Mouse (Mus musculus) forebrain, postnatal 0 days (tissue): Measurements from ENCODE around the gene Dlg1. TPM values are rescaled to one million over a fixed set of nuclear protein-coding genes. Genes with fewer than 3 reads are reported as not detected.
"Not testable (repeated sequence)": the region's sequence is repeated elsewhere in the genome, so short reads cannot be mapped to it uniquely, and the experiment has no call there.

Experiments
- ATAC-seq: fragments of 200-750 bp; cut with Nextera tagmentation; 2 replicates; pipeline ENCODE4 v1.8.0; 2017; ENCODE audit warnings: mild to moderate bottlenecking, moderate library complexity
- DNase-seq: peaks from one replicate; pipeline ENCODE4 v3.0.0-alpha.2; 2015
- H3K27ac ChIP-seq: fragments of 300-500 bp; sonication (generic); 2 replicates; pipeline ENCODE4 v1.5.1; 2014; ENCODE audit warnings: low read depth, mild to moderate bottlenecking, antibody characterized with exemption, low read length, moderate library complexity, mixed read lengths
- H3K27me3 ChIP-seq: fragments of 300-500 bp; sonication (generic); 2 replicates; pipeline ENCODE4 v1.6.1; 2014; ENCODE audit warnings: mild to moderate bottlenecking, low read length, mixed read lengths; ENCODE audit not compliant: insufficient read depth
- H3K36me3 ChIP-seq: fragments of 300-500 bp; sonication (generic); 2 replicates; pipeline ENCODE4 v1.6.1; 2014; ENCODE audit warnings: mild to moderate bottlenecking, moderate library complexity; ENCODE audit not compliant: insufficient read depth
- H3K4me1 ChIP-seq: fragments of 300-500 bp; sonication (generic); 2 replicates; pipeline ENCODE4 v1.6.1; 2014; ENCODE audit warnings: antibody characterized with exemption; ENCODE audit not compliant: insufficient read depth
- H3K4me2 ChIP-seq: fragments of 300-500 bp; sonication (generic); 2 replicates; pipeline ENCODE4 v1.6.1; 2014; ENCODE audit warnings: low read depth, mild to moderate bottlenecking, moderate library complexity
- H3K4me3 ChIP-seq: fragments of 300-500 bp; sonication (generic); 2 replicates; pipeline ENCODE4 v1.5.1; 2014; ENCODE audit warnings: low read depth, low read length, mixed read lengths
- H3K9ac ChIP-seq: fragments of 300-500 bp; sonication (generic); 2 replicates; pipeline ENCODE4 v1.6.1; 2014; ENCODE audit warnings: mild to moderate bottlenecking
- H3K9me3 ChIP-seq: fragments of 300-500 bp; sonication (generic); 2 replicates; pipeline ENCODE4 v1.6.1; 2016; ENCODE audit warnings: low read length
- CTCF ChIP-seq: sonication (generic); IDR thresholded peaks from 2 replicates; pipeline ENCODE4 v1.5.1; 2016; ENCODE audit warnings: antibody characterized with exemption, control low read depth, low read depth
- WGBS: fragments of 180-500 bp; shearing (Covaris S2); extraction: QIAGEN DNeasy Blood & Tissue Kit; methylation state at CpG from one replicate; pipeline ENCODE4 v1.1.7; 2014; 5-methylcytosine and 5-hydroxymethylcytosine counted together
- polyA plus RNA-seq: library from polyadenylated mRNA; unstranded; fragments of >200 nt; fragmentation: Nextera tagmentation; extraction: Ambion mirVana; gene quantifications from 2 replicates; pipeline ENCODE4 v1.2.1, GENCODE M21; 2015
- total RNA-seq: library from RNA; depleted of rRNA; stranded (reverse); fragments of >200 nt; gene quantifications from 2 replicates; pipeline ENCODE4 v1.2.3, GENCODE M21; 2014

The Dlg1 gene
- total and polyA plus RNA-seq, 2 experiments from 2014 or later, result 11.3 to 37.7 TPM

- ATAC-seq (no peak), DNase-seq (no peak)
- TF ChIP-seq CTCF, result no peak
- H3K9me3 ChIP-seq, result no peaks in the 10 kb centered on the region
- H3K4me1 ChIP-seq, result no peaks in the 10 kb centered on the region
- no peak overlapping the region for H3K4me3 ChIP-seq
- H3K36me3 ChIP-seq, result no peaks in the 10 kb centered on the region
- H3K27me3 ChIP-seq, result no peaks in the 10 kb centered on the region
- no peak overlapping the region for H3K9ac ChIP-seq
- 0 out of 2 replicates have a peak overlapping the region, but pooled peaks have one; percentile 7 for H3K4me2 ChIP-seq
- no peak overlapping the region for H3K27ac ChIP-seq
- WGBS, result 78% methylated on average over 4 of the region's 4 CpGs
These were observed 34.1 kb downstream of the Dlg1 start for GRCm38 (mm10) chr16:31697341-31697740.

GRCm38 (mm10) chr16:31705213-31705612 lies 42.0 kb downstream of the Dlg1 start:
- peak; percentile 55 for TF ChIP-seq CTCF

GRCm38 (mm10) chr16:31705904-31706303 lies 42.7 kb downstream of the Dlg1 start:
- H3K4me3 ChIP-seq, result no peak overlapping the region
- no peaks in the 10 kb centered on the region for H3K4me1 ChIP-seq
- TF ChIP-seq CTCF, result no peak
- no peak for ATAC-seq
- no peak for DNase-seq
- no peak overlapping the region for H3K27ac ChIP-seq
- 92% methylated on average over 3 of the region's 3 CpGs for WGBS
- no peaks in the 10 kb centered on the region for H3K9me3 ChIP-seq
- no peaks in the 10 kb centered on the region for H3K36me3 ChIP-seq
- H3K9ac ChIP-seq, result no peak overlapping the region
- H3K27me3 ChIP-seq, result no peaks in the 10 kb centered on the region
- no peak overlapping the region for H3K4me2 ChIP-seq

More at GRCm38 (mm10) chr16:31705213-31705612, 42.0 kb downstream of the Dlg1 start:
- H3K4me2 ChIP-seq, result no peak overlapping the region
- 14% methylated on average over 2 of the region's 2 CpGs for WGBS
- no peaks in the 10 kb centered on the region for H3K27me3 ChIP-seq
- DNase-seq, result peak; percentile 43
- no peaks in the 10 kb centered on the region for H3K4me1 ChIP-seq
- H3K27ac ChIP-seq, result no peak overlapping the region
- H3K9ac ChIP-seq, result no peak overlapping the region
- no peak for ATAC-seq
- H3K36me3 ChIP-seq, result no peaks in the 10 kb centered on the region
- no peak overlapping the region for H3K4me3 ChIP-seq
- H3K9me3 ChIP-seq, result no peaks in the 10 kb centered on the region

GRCm38 (mm10) chr16:31707326-31707725 lies 44.1 kb downstream of the Dlg1 start:
- no peak for TF ChIP-seq CTCF
- no peak overlapping the region for H3K9ac ChIP-seq
- H3K36me3 ChIP-seq, result no peaks in the 10 kb centered on the region
- no peak for DNase-seq
- no peak overlapping the region for H3K4me3 ChIP-seq
- no peak overlapping the region for H3K4me2 ChIP-seq
- H3K4me1 ChIP-seq, result no peaks in the 10 kb centered on the region
- 67% methylated on average over 3 of the region's 3 CpGs for WGBS
- no peak for ATAC-seq
- no peaks in the 10 kb centered on the region for H3K27me3 ChIP-seq
- no peak overlapping the region for H3K27ac ChIP-seq
- H3K9me3 ChIP-seq, result no peaks in the 10 kb centered on the region

- DNase-seq (no peak), ATAC-seq (no peak)
- Histone ChIP-seq H3K4me1 (no peaks in the 10 kb centered on the region), H3K9me3 (no peaks in the 10 kb centered on the region), H3K36me3 (no peaks in the 10 kb centered on the region), H3K27ac (no peak overlapping the region), H3K4me3 (no peak overlapping the region), H3K27me3 (no peaks in the 10 kb centered on the region), H3K9ac (no peak overlapping the region), H3K4me2 (no peak overlapping the region)
- TF ChIP-seq CTCF, result no peak
- WGBS, result 98% methylated on average over 1 of the region's 1 CpGs
These were observed 59.7 kb downstream of the Dlg1 start for GRCm38 (mm10) chr16:31722991-31723390.

DNA sequence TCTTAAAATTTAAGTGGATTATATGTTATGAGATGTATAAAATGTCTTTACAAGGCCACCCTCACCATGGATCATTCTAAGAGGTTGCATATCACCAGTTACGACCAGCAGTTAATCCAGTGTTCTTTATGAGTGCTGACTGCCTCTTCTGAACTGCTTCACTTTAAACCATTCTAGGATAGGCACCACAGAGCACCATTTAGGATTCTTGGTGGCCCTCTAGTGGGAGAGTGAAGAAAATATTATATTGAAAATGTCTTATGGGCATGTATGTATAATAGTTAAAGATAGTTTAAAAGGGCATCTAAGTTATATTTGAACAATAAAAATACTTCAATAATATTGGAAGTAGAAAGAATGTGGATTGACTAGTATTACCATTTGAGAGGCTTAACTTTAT lies 60.9 kb downstream of the Dlg1 start:
- peak; percentile 42; the same call in 1 of the 2 replicates for ATAC-seq
- Histone ChIP-seq H3K4me2 (no peak overlapping the region), H3K36me3 (no peaks in the 10 kb centered on the region), H3K27me3 (no peaks in the 10 kb centered on the region), H3K9ac (no peak overlapping the region), H3K4me3 (no peak overlapping the region), H3K27ac (no peak overlapping the region), H3K9me3 (no peaks in the 10 kb centered on the region), H3K4me1 (no peaks in the 10 kb centered on the region)
- peak; percentile 73 for TF ChIP-seq CTCF
- DNase-seq, result peak; percentile 62
- WGBS, result 3% methylated on average over 1 of the region's 1 CpGs

- ATAC-seq, result no peak
- H3K9ac ChIP-seq, result no peak overlapping the region
- DNase-seq, result no peak
- no peaks in the 10 kb centered on the region for H3K9me3 ChIP-seq
- no peak for TF ChIP-seq CTCF
- H3K27me3 ChIP-seq, result no peaks in the 10 kb centered on the region
- 83% methylated on average over 4 of the region's 4 CpGs for WGBS
- H3K4me3 ChIP-seq, result no peak overlapping the region
- no peak overlapping the region for H3K27ac ChIP-seq
- no peaks in the 10 kb centered on the region for H3K4me1 ChIP-seq
- no peaks in the 10 kb centered on the region for H3K36me3 ChIP-seq
- H3K4me2 ChIP-seq, result no peak overlapping the region
These were observed 61.6 kb downstream of the Dlg1 start for GRCm38 (mm10) chr16:31724818-31725217.

GRCm38 (mm10) chr16:31730971-31731370 lies 67.7 kb downstream of the Dlg1 start:
- 97% methylated on average over 1 of the region's 1 CpGs for WGBS
- H3K9ac ChIP-seq, H3K9me3 ChIP-seq, H3K27me3 ChIP-seq, H3K4me3 ChIP-seq, H3K4me1 ChIP-seq, DNase-seq, H3K27ac ChIP-seq, H3K36me3 ChIP-seq, H3K4me2 ChIP-seq, ATAC-seq: not testable (repeated sequence)
